Mouse (Mus musculus) spleen, adult 2 months (tissue): Measurements from ENCODE around the gene Pvr. TPM values are rescaled to one million over a fixed set of nuclear protein-coding genes. Genes with fewer than 3 reads are reported as not detected.
A peak's percentile ranks its signal among the peaks of the same experiment; 100 is the strongest.

Source experiments
- DNase-seq, 2 experiments: peaks; one replicate each; pipeline versions ENCODE4 v3.0.0 to v3.0.0-alpha.2; 2012 to 2021; ENCODE audit warnings: low spot score in 2 of 2, low read depth in 1 of 2
- H3K27ac ChIP-seq: fragments of 200-500 bp; 2 replicates; pipeline ENCODE4 v1.5.1; 2012; ENCODE audit warnings: low read length, inconsistent platforms; ENCODE audit not compliant: insufficient read depth
- H3K27me3 ChIP-seq: fragments of 200-500 bp; 2 replicates; pipeline ENCODE4 v1.6.1; 2012; ENCODE audit warnings: mild to moderate bottlenecking, moderate library complexity, low read length, inconsistent platforms; ENCODE audit not compliant: control insufficient read depth, insufficient read depth
- H3K36me3 ChIP-seq: fragments of 200-500 bp; 2 replicates; pipeline ENCODE4 v1.6.1; 2012; ENCODE audit warnings: mild to moderate bottlenecking, low read length, inconsistent platforms; ENCODE audit not compliant: control insufficient read depth, insufficient read depth
- H3K4me1 ChIP-seq: fragments of 200-500 bp; 2 replicates; pipeline ENCODE4 v1.6.1; 2011; ENCODE audit warnings: inconsistent platforms; ENCODE audit not compliant: control insufficient read depth, insufficient read depth, insufficient read length
- H3K4me3 ChIP-seq: fragments of 200-500 bp; 2 replicates; pipeline ENCODE4 v1.5.1; 2011; ENCODE audit warnings: mild to moderate bottlenecking, inconsistent platforms; ENCODE audit not compliant: insufficient read depth, insufficient read length; ENCODE audit errors: extremely low read depth
- CTCF ChIP-seq: fragments of 200-500 bp; IDR thresholded peaks from 2 replicates; pipeline ENCODE4 v1.5.1; 2011; ENCODE audit warnings: mild to moderate bottlenecking, inconsistent platforms; ENCODE audit not compliant: insufficient read depth, insufficient read length, insufficient replicate concordance; ENCODE audit errors: extremely low read depth
- POLR2A ChIP-seq: fragments of 200-500 bp; IDR thresholded peaks from 2 replicates; pipeline ENCODE4 v1.6.1; 2011; ENCODE audit warnings: low read depth, low read length, inconsistent platforms
- WGBS: fragments of 180-500 bp; shearing (Covaris S2); methylation state at CpG from one replicate; pipeline ENCODE4 v1.1.7; 2018; 5-methylcytosine and 5-hydroxymethylcytosine counted together
- polyA plus RNA-seq: library from polyadenylated mRNA; depleted of rRNA; stranded (reverse); fragments of >200 nt; gene quantifications from 2 replicates; pipeline ENCODE4 v1.2.3, GENCODE M21; 2012; rRNA removed

Gene Pvr
- polyA plus RNA-seq: 6.6 and 8.0 TPM in 2 replicates

DNA sequence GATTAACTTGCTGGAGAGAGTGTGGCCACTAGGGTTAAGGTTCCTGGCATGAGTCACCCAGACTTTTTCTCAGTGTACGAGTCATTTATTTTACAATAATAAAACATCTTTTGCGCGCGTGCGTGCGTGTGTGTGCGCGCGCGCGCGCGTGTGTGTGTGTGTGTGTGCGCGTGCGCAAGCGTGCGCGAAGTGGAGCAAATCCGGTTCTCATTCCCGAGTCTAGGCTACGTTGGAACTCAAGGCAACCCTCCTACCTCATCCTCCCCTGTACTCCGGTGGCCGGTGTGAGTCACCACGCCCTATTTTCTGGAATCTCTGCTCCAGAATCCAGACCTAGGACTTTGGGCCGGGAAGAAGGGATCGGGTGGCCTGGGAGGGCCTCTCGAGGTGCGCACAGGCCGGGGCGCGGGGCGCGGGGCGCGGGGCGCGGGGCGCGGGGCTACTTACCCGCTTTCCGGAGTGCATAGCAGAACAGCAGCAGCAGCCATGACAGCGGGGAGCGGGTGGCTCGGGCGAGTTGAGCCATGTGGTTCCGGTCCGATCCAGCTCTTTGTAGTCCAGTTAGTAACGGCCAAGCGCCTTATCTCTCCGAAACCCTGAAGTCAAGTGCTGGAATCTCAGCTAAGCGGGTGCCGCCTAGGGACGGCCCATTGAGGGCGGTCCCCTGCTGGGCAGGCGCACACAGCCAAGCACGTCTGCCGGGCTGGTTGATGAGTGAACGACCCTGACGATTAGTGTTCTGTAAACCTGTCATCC is at the start of gene Pvr:
TSS of gene Pvr (minus strand) at position 655 of the 756 bp plus-strand sequence.
- H3K4me3 ChIP-seq: peak within 1 kb of the TSS; percentile 78
- H3K4me1 ChIP-seq: peaks cover 12% of the 10 kb centered on the region; the same call in 1 of the 2 replicates
- DNase-seq: peak in 1 of 2 experiments; percentile 63
- TF ChIP-seq POLR2A: peak; percentile 28; the same call in 1 of the 2 replicates
- no peak for TF ChIP-seq CTCF
- H3K36me3 ChIP-seq: peaks cover 6% of the 10 kb centered on the region
- WGBS: under 1% methylated on average over 60 of the region's 60 CpGs
- no peaks in the 10 kb centered on the region for H3K27me3 ChIP-seq
- H3K27ac ChIP-seq: peak within 1 kb of the TSS; percentile 62; the same call in 1 of the 2 replicates

- TF ChIP-seq CTCF: no peak
- TF ChIP-seq POLR2A: no peak
- Histone ChIP-seq H3K36me3 (no peaks in the 10 kb centered on the region), H3K4me1 (no peaks in the 10 kb centered on the region), H3K4me3 (no peak overlapping the region), H3K27me3 (no peaks in the 10 kb centered on the region), H3K27ac (no peak overlapping the region)
- no peak for DNase-seq
- 93% methylated on average over 8 of the region's 8 CpGs for WGBS
These were observed 49.2 kb upstream of the Pvr start for GRCm38 (mm10) chr7:19970196-19970595.

GRCm38 (mm10) chr7:19969541-19970090 is 48.7 kb upstream of the Pvr start:
- Histone ChIP-seq H3K36me3 (no peaks in the 10 kb centered on the region), H3K4me1 (no peaks in the 10 kb centered on the region), H3K27ac (no peak overlapping the region), H3K4me3 (no peak overlapping the region), H3K27me3 (no peaks in the 10 kb centered on the region)
- TF ChIP-seq POLR2A (no peak), CTCF (no peak)
- 93% methylated on average over 4 of the region's 4 CpGs for WGBS
- no peak for DNase-seq

DNA sequence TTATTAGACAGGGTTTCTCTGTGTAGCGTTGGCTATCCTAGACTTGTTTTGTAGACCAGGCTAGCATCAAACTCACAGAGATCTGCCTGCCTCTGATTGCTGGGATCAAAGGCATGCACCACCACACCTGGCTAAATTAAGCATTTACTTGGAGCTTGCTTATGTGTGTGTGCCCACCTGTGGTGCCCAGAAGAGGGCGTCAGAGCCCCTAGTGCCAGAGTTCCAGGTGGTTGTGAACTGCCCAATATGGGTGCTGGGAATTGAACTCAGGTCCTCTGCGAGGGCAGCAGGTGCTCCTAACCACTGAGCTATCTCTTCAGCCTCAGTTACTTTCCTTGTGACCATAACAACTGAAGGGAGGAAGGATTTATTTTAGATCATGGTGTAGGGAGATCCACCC is 48.1 kb upstream of the Pvr start:
- Histone ChIP-seq H3K36me3 (no peaks in the 10 kb centered on the region), H3K4me3 (no peak overlapping the region), H3K4me1 (no peaks in the 10 kb centered on the region), H3K27ac (no peak overlapping the region), H3K27me3 (no peaks in the 10 kb centered on the region)
- WGBS: 73% methylated on average over 3 of the region's 3 CpGs
- TF ChIP-seq CTCF (no peak), POLR2A (no peak)
- no peak for DNase-seq

GRCm38 (mm10) chr7:19964985-19965579 is 44.1 kb upstream of the Pvr start, which contains the start of gene Ceacam20:
Gene Ceacam20, plus strand, starts transcription at chr7:19965412.
- Histone ChIP-seq H3K27me3 (no peaks in the 10 kb centered on the region), H3K36me3 (no peaks in the 10 kb centered on the region), H3K4me3 (no peak within 1 kb of the TSS), H3K27ac (no peak within 1 kb of the TSS), H3K4me1 (no peaks in the 10 kb centered on the region)
- WGBS: 77% methylated on average over 7 of the region's 7 CpGs
- DNase-seq: no peak
- TF ChIP-seq POLR2A: no peak
- no peak for TF ChIP-seq CTCF

DNA sequence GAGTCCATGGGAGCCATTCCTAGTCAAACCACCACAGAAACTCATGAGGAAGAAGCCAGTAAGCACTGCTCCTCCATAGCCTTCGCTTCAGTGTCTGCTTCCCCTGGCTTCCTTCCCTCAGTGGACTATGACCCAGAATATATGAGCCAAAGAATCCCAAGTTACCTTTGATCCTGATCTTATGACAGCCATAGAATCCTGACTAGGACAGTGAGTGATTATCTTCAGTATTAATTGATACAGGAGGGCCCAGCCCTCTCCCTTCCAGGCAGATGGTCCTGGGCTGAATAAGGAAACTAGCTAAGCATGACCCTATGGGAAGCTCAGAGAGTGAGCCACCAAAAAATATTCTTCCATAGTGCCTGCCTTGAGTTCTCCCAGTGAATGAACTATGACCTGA is 41.5 kb upstream of the Pvr start:
- H3K36me3 ChIP-seq: no peaks in the 10 kb centered on the region
- no peaks in the 10 kb centered on the region for H3K4me1 ChIP-seq
- no peak overlapping the region for H3K27ac ChIP-seq
- DNase-seq: no peak
- no peak overlapping the region for H3K4me3 ChIP-seq
- TF ChIP-seq CTCF (no peak), POLR2A (no peak)
- 69% methylated on average over 1 of the region's 1 CpGs for WGBS
- no peaks in the 10 kb centered on the region for H3K27me3 ChIP-seq
